Mouse (Mus musculus): ENCODE measurements at regions not wholly inside any gene's neighbourhood (a gene's known extent, or its start where the extent isn't known, plus 50 kb on each side); places are given as distances from the start of the nearest gene placed in this dataset.
A peak's percentile ranks its signal among the peaks of the same experiment; 100 is the strongest.

DNA sequence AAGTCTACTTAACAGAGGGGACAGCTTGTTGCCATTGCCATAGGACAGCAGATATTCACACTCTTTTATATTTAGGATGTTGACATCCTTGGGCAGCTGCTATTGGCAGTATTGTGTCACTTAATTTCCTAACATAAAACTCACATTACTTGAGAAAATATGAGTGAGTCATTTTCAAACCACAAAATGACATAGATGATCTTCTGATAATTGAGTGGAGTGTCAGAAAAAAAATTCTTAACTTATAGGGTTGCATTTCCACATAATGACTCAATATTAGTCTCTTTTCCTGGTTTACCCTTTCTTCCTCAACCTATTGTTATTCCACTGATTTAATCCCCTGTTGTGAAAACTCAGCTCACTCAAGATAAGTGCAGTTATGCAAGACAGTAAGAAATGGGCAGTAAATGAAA, 2629.5 kb upstream of the Gm7489 start:
- DNase-seq (ENCODE audit: low read depth, low spot score): no peak

DNA sequence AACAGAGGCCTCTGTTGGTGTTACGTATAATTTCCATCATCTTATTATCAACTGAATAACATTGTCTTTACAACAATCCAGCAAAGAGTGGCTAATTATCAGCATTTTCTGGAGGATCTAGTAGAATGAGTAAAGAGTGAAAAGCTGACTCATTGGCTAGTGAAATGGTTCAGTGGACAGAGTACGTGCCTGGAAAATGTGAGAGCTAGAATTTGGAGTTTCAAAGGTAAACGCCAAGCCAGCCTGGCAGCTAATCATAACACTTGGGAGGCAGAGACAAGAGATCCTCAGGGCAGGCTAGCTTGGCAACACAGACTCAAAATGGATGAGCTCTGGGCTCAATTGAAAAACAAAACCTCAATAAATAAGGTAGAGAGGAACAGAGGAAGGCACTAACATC, 2628.0 kb upstream of the Gm7489 start:
- DNase-seq (ENCODE audit: low read depth, low spot score): no peak

DNA sequence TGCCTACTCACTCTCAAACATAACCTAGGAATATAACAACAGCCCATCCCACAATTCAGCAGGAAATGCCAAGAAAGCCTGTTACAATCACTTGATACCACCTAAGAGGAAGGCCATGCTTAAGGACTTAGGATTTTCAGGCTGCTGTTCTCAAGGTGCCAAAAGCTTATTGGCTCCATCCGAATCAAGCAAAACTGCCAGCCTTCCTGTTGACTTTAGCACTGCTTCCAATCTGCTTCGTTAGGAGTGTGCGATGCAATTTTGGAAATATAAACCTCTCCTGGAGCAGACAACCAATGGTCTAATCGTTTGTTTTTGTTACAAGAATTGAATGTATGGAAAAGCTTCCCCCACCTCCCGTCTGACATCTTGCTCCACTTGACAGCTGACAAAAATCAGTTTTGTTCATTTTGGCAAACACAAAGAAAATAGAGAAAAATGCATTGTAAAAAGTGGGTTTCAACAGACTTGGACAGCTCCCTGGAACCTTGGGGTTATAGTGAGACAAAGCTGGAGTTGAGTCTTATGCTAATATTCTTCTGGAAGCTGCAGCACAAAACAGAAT, 2620.0 kb upstream of the Gm7489 start:
- no peak for DNase-seq (ENCODE audit: low read depth, low spot score)

- no peak for DNase-seq (ENCODE audit: low read depth, low spot score)
These were observed 2618.7 kb upstream of the Gm7489 start for GRCm38 (mm10) chr15:51265971-51266370.

DNA sequence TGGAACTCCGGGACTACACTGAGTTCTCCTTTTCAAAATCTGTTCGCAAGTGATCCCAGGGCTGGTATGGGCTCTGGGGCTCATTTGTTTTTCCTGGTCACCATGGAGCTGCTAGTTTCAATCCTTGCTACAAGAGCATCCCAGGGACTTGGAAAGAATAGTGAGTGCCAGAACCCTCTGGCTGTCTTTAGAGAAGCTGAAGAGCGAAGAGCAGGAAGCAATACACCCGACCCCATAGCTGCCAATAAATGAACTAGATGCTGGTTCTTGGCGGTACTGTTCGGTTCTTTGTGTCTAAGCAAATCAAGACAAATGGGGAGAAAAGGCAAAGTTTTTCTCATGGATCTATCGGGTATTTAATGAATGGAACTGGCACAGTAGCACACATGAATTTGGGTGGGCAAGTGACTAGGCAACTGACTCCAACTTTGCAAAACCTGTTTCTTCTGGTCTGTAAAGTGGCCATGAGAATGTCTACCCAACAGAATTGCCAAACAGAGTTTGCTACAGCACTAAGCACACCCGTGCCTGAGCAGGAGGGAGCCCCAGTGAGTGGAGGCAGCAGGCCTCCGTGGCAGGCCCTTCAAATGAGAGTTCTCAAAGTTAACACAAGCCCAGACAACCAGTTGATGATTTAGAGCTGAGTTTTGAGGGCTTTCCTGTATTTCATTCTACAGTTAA, 2612.9 kb upstream of the Gm7489 start:
- DNase-seq (ENCODE audit: low read depth, low spot score): no peak

GRCm38 (mm10) chr15:51285334-51285733, 2599.4 kb upstream of the Gm7489 start:
- DNase-seq (ENCODE audit: low read depth, low spot score): no peak

DNA sequence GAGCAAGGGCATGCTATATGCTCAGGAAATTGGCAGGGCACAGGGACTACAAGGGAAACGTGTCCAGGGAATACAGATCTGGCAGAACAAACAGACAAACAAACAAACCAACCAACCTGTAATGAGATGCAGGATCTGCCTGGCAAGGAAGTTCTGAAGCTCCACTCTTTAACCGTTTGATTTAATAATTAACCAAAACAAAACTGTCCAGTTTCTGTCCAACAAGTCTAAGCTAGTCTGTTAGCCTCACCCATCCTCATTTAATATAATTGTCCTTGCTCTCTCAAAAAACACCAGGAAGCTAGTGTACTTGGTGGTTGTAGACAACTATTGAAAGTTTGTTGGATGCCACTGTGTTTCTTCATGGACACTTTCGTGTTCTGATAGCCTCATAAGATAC, 2598.4 kb upstream of the Gm7489 start:
- DNase-seq (ENCODE audit: low read depth, low spot score): no peak

- DNase-seq (ENCODE audit: low read depth, low spot score): no peak
These were observed 2595.7 kb upstream of the Gm7489 start for GRCm38 (mm10) chr15:51288911-51289432.

- no peak for DNase-seq (ENCODE audit: low read depth, low spot score)
These were observed 2594.8 kb upstream of the Gm7489 start for GRCm38 (mm10) chr15:51289916-51290315.

DNA sequence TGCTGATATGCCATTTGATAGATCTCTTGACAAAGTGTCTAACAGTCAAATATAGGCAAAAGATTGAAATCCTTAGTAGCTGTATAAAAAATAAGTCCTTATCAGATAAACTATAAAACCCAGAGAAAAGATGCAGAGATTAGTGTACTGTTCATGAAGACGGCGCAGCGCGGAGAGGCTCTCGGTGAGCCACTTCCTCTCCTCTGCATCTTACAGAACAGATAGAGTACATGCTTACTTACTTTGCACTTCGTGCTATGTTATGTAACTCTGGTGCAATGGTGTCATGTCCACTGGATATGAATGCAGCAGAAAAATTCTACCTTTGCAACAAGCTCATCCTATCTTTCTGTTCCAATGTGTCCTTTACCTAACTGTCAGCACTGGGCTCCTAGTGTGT, 2593.5 kb upstream of the Gm7489 start:
- DNase-seq (ENCODE audit: low read depth, low spot score): no peak

GRCm38 (mm10) chr15:51296841-51297240, 2587.9 kb upstream of the Gm7489 start:
- DNase-seq (ENCODE audit: low read depth, low spot score): peak; percentile 51

- DNase-seq (ENCODE audit: low read depth, low spot score): no peak
These were observed 2566.6 kb upstream of the Gm7489 start for GRCm38 (mm10) chr15:51318072-51318471.

- DNase-seq (ENCODE audit: low read depth, low spot score): no peak
These were observed 2565.9 kb upstream of the Gm7489 start for GRCm38 (mm10) chr15:51318760-51319159.

- DNase-seq (ENCODE audit: low read depth, low spot score): no peak
These were observed 2564.3 kb upstream of the Gm7489 start for GRCm38 (mm10) chr15:51320366-51320894.

DNA sequence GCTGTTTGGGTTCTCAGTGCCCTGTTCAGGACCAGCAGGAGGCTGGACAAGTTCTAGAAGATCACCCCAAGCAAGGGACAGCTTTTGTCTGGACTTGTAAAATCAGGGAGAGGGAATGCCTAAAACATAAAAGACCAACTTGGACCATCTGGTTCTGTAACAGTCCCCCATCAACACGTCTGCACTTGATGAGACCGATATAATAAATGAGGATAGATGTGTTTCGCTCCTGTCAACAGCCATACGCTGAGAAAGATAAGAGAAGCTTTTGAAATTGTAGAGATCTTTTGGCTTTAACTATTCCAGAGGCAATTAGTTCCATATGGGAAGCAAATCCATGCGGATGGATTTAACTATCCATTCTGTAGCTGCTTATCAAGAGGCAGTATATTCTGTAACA, 2561.4 kb upstream of the Gm7489 start:
- no peak for DNase-seq (ENCODE audit: low read depth, low spot score)

DNA sequence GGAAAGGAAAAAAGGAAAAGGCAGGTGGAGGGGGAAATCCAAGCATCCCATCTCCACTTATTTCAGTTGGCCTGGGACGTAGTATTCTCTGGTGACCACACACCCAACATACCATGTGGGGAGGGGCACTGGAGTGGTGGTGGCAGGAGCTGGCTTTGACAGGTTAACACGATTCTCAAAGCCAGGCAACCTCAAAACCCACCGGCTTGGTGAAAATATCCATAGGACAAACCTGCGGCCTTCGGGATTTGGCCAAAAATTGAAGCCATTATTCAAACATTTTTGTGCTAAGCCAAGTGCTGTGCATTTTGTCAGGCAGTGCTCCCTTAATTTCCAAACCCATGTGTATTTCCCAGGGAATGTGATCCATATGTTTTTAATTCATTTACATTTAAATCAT, 2560.5 kb upstream of the Gm7489 start:
- DNase-seq (ENCODE audit: low read depth, low spot score): no peak

DNA sequence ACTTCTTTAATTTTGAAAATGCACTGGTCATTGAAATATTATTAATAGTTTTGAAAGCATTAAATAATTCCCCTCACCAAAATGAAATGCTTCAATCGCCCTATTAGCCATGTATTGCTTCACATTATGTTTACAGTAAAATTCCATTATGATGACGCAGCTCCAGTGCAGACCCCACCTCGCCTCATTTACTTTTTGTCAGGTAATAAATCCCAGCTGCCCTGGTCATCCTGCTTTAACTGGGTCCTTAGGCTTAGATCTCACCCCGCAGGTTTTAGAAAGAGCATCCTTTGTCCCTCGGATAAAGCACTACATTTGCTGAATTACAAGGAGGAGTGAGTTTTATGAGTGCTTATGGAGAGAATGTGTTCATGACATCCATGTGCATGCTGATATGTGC, 2557.0 kb upstream of the Gm7489 start:
- no peak for DNase-seq (ENCODE audit: low read depth, low spot score)

DNA sequence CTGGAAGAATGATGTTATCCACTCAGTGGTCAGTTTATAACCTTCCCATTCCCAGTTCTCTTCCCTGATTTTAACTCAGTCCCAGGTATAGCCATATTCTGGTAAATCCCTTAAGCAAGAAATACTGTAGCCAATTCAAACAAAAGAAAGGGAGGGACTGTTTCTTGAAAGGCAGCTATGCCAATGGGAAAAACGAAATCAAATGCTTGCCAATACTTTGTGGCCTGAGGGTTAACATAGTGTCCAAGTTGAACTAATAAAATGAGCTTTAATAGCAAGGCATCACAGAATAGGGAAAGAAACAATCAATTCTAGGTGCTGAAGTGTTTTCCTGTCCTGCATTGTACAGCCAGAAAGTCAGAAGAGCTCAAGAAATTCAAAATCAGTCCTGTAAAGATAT, 2548.3 kb upstream of the Gm7489 start:
- DNase-seq (ENCODE audit: low read depth, low spot score): no peak

GRCm38 (mm10) chr15:51346301-51346700, 2538.4 kb upstream of the Gm7489 start:
- no peak for DNase-seq (ENCODE audit: low read depth, low spot score)

GRCm38 (mm10) chr15:51363391-51363790, 2521.3 kb upstream of the Gm7489 start:
- DNase-seq (ENCODE audit: low read depth, low spot score): no peak

- no peak for DNase-seq (ENCODE audit: low read depth, low spot score)
These were observed 2513.5 kb upstream of the Gm7489 start for GRCm38 (mm10) chr15:51371162-51371561.

DNA sequence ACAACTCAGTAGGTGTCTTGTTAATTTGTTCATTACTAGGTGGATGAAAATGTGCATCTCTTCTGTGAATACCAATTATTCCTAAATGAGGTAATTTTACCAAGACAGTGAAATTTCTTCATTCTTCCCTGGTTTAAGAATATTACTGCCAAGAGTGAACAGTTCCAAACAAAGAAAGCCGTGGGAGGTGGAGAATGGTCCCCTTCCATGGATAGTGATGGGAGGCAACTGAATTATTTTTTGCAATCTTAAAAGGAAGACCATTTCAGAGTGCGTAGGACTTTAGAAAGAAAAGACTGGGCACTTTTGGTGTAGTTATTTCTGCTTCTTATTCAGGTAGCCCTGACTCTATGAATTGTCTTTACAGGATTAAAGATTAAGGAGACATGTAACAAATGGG, 2494.3 kb upstream of the Gm7489 start:
- DNase-seq (ENCODE audit: low read depth, low spot score): no peak

DNA sequence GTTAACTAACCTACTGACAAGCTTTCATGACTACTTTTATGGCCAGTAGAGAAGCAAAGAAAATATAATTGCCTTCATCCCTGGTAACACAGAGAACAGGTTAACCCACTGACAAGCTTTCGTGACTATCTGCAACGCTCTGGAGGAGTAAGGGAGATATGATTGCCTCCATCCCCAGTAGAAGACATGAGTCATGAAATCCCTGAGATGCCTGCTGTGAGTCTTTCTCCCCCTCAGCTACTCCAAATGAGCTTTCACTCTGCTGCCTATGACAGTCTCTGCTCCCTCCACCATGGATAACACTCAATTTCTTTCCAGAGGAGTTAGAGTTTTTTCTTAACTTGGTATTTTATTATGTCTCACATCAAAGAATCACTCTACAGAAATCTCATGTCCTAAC, 2493.4 kb upstream of the Gm7489 start:
- no peak for DNase-seq (ENCODE audit: low read depth, low spot score)
